Mouse (Mus musculus) intestine, postnatal 0 days (tissue): ENCODE data around the gene C5ar1. TPM values are rescaled to one million over a fixed set of nuclear protein-coding genes. Genes with fewer than 3 reads are reported as not detected.

Experiments used
- ATAC-seq: fragments of 200-750 bp; cut with Nextera tagmentation; 2 replicates; pipeline ENCODE4 v1.8.0; 2017; ENCODE audit warnings: mild to moderate bottlenecking, moderate TSS enrichment, moderate library complexity
- H3K27ac ChIP-seq: fragments of 300-500 bp; sonication (generic); 2 replicates; pipeline ENCODE4 v1.5.1; 2014; ENCODE audit warnings: mild to moderate bottlenecking, low read depth, low read length, moderate library complexity
- H3K27me3 ChIP-seq: fragments of 300-500 bp; sonication (generic); replicated peaks from 2 replicates; pipeline ENCODE4 v1.6.1; 2014; ENCODE audit warnings: low read length, mixed read lengths; ENCODE audit not compliant: control insufficient read depth, insufficient read depth
- H3K36me3 ChIP-seq: fragments of 300-500 bp; sonication (generic); 2 replicates; pipeline ENCODE4 v1.6.1; 2014; ENCODE audit warnings: mild to moderate bottlenecking, moderate library complexity; ENCODE audit not compliant: control insufficient read depth, insufficient read depth
- H3K4me1 ChIP-seq: fragments of 300-500 bp; sonication (generic); replicated peaks from 2 replicates; pipeline ENCODE4 v1.6.1; 2014; ENCODE audit warnings: antibody characterized with exemption, low read length, mixed read lengths; ENCODE audit not compliant: control insufficient read depth, insufficient read depth
- H3K4me2 ChIP-seq: fragments of 300-500 bp; sonication (generic); replicated peaks from 2 replicates; pipeline ENCODE4 v1.6.1; 2014; ENCODE audit warnings: low read depth, mild to moderate bottlenecking, moderate library complexity
- H3K4me3 ChIP-seq: fragments of 300-500 bp; sonication (generic); 2 replicates; pipeline ENCODE4 v1.5.1; 2014; ENCODE audit warnings: low read depth, low read length
- H3K9ac ChIP-seq: fragments of 300-500 bp; sonication (generic); 2 replicates; pipeline ENCODE4 v1.6.1; 2014; ENCODE audit warnings: mild to moderate bottlenecking, low read depth, low read length
- H3K9me3 ChIP-seq: fragments of 300-500 bp; sonication (generic); 2 replicates; pipeline ENCODE4 v1.6.1; 2016; ENCODE audit warnings: mixed run types; ENCODE audit not compliant: control insufficient read depth
- CTCF ChIP-seq: sonication (generic); IDR thresholded peaks from 2 replicates; pipeline ENCODE4 v1.5.1; 2016; ENCODE audit warnings: low read depth, mild to moderate bottlenecking, control low read depth, antibody characterized with exemption, moderate library complexity
- WGBS: fragments of 180-500 bp; shearing (Covaris S2); extraction: QIAGEN DNeasy Blood & Tissue Kit; methylation state at CpG from one replicate; pipeline ENCODE4 v1.1.7; 2014; 5-methylcytosine and 5-hydroxymethylcytosine counted together
- polyA plus RNA-seq: library from polyadenylated mRNA; unstranded; fragments of >200 nt; fragmentation: Nextera tagmentation; extraction: Ambion mirVana; gene quantifications from 2 replicates; pipeline ENCODE4 v1.2.1, GENCODE M21; 2015

C5ar1 gene
- polyA plus RNA-seq, 1 experiment from 2014 or later: 2.1 TPM

- no peak for ATAC-seq
- Histone ChIP-seq H3K27me3 (0 out of 2 replicates have a peak, but pooled peaks cover 4% of the 10 kb centered on the region), H3K9me3 (no peaks in the 10 kb centered on the region), H3K27ac (no peak overlapping the region), H3K4me1 (no peaks in the 10 kb centered on the region), H3K4me2 (no peak overlapping the region), H3K4me3 (no peak overlapping the region), H3K9ac (no peak overlapping the region), H3K36me3 (no peaks in the 10 kb centered on the region)
- WGBS: 64% methylated on average over 2 of the region's 2 CpGs
- no peak for TF ChIP-seq CTCF
Observed at GRCm38 (mm10) chr7:16297616-16298015, 38.3 kb upstream of the C5ar1 start.

GRCm38 (mm10) chr7:16296766-16297390 lies 37.5 kb upstream of the C5ar1 start:
- peak; percentile 41 for ATAC-seq
- Histone ChIP-seq H3K9ac (0 out of 2 replicates have a peak overlapping the region, but pooled peaks have one; percentile 34), H3K9me3 (no peaks in the 10 kb centered on the region), H3K4me1 (no peaks in the 10 kb centered on the region), H3K4me3 (peak overlapping the region; percentile 26), H3K36me3 (no peaks in the 10 kb centered on the region), H3K27ac (peak overlapping the region; percentile 62), H3K27me3 (0 out of 2 replicates have a peak, but pooled peaks cover 4% of the 10 kb centered on the region), H3K4me2 (peak overlapping the region; percentile 65)
- peak; percentile 56 for TF ChIP-seq CTCF
- 1% methylated on average over 22 of the region's 22 CpGs for WGBS

GRCm38 (mm10) chr7:16296146-16296545 lies 36.8 kb upstream of the C5ar1 start:
- H3K27ac ChIP-seq: no peak overlapping the region
- no peaks in the 10 kb centered on the region for H3K36me3 ChIP-seq
- WGBS: 32% methylated on average over 2 of the region's 2 CpGs
- 0 out of 2 replicates have a peak, but pooled peaks cover 4% of the 10 kb centered on the region for H3K27me3 ChIP-seq
- no peak overlapping the region for H3K4me3 ChIP-seq
- no peaks in the 10 kb centered on the region for H3K4me1 ChIP-seq
- no peak overlapping the region for H3K9ac ChIP-seq
- no peak for ATAC-seq
- no peaks in the 10 kb centered on the region for H3K9me3 ChIP-seq
- no peak for TF ChIP-seq CTCF
- no peak overlapping the region for H3K4me2 ChIP-seq

GRCm38 (mm10) chr7:16295321-16295900 lies 36.1 kb upstream of the C5ar1 start:
- Histone ChIP-seq H3K4me3 (peak overlapping the region; percentile 49), H3K4me2 (peak overlapping the region; percentile 87), H3K36me3 (no peaks in the 10 kb centered on the region), H3K9me3 (no peaks in the 10 kb centered on the region), H3K27me3 (0 out of 2 replicates have a peak, but pooled peaks cover 4% of the 10 kb centered on the region), H3K27ac (peak overlapping the region; percentile 90), H3K9ac (peak overlapping the region; percentile 44; the same call in 1 of the 2 replicates), H3K4me1 (no peaks in the 10 kb centered on the region)
- WGBS: 2% methylated on average over 40 of the region's 41 CpGs
- TF ChIP-seq CTCF: no peak
- ATAC-seq: peak; percentile 55

GRCm38 (mm10) chr7:16294837-16295236 lies 35.5 kb upstream of the C5ar1 start:
- no peaks in the 10 kb centered on the region for H3K9me3 ChIP-seq
- H3K4me1 ChIP-seq: no peaks in the 10 kb centered on the region
- peak overlapping the region; percentile 87 for H3K4me2 ChIP-seq
- ATAC-seq: peak; percentile 81
- H3K9ac ChIP-seq: 0 out of 2 replicates have a peak overlapping the region, but pooled peaks have one; percentile 44
- H3K36me3 ChIP-seq: no peaks in the 10 kb centered on the region
- 1% methylated on average over 23 of the region's 23 CpGs for WGBS
- H3K27ac ChIP-seq: peak overlapping the region; percentile 90
- TF ChIP-seq CTCF: peak; percentile 99
- peak overlapping the region; percentile 49 for H3K4me3 ChIP-seq
- 0 out of 2 replicates have a peak, but pooled peaks cover 4% of the 10 kb centered on the region for H3K27me3 ChIP-seq

- no peak overlapping the region for H3K27ac ChIP-seq
- no peaks in the 10 kb centered on the region for H3K9me3 ChIP-seq
- H3K27me3 ChIP-seq: no peaks in the 10 kb centered on the region
- no peak overlapping the region for H3K9ac ChIP-seq
- no peak overlapping the region; the same call in 1 of the 2 replicates for H3K4me3 ChIP-seq
- no peak for TF ChIP-seq CTCF
- no peaks in the 10 kb centered on the region for H3K36me3 ChIP-seq
- 22% methylated on average over 4 of the region's 4 CpGs for WGBS
- no peaks in the 10 kb centered on the region for H3K4me1 ChIP-seq
- H3K4me2 ChIP-seq: peak overlapping the region; percentile 87
- peak; percentile 61 for ATAC-seq
Observed at GRCm38 (mm10) chr7:16294346-16294745, 35.0 kb upstream of the C5ar1 start.
